Mouse (Mus musculus) myocyte (in vitro differentiated cells): Measurements from ENCODE around the gene Hoxd3.

Experiments
- E2F4 ChIP-seq: IDR thresholded peaks from one replicate; pipeline ENCODE4 v1.6.1; 2011; ENCODE audit warnings: mild to moderate bottlenecking, control low read depth, moderate library complexity; ENCODE audit not compliant: insufficient read depth
- MYOD1 ChIP-seq, 3 experiments: IDR thresholded peaks; one replicate each; pipeline ENCODE4 v1.6.1; 2011; ENCODE audit warnings: control low read depth in 2 of 3, low read depth in 2 of 3, mild to moderate bottlenecking in 2 of 3, moderate library complexity in 1 of 3; ENCODE audit not compliant: insufficient read length in 2 of 3, control insufficient read depth in 1 of 3
- POLR2A ChIP-seq: IDR thresholded peaks from one replicate; pipeline ENCODE4 v1.6.1; 2011; ENCODE audit warnings: low read depth, mild to moderate bottlenecking, control low read depth, moderate library complexity; ENCODE audit not compliant: insufficient read length
- TCF12 ChIP-seq: IDR thresholded peaks from one replicate; pipeline ENCODE4 v1.6.1; 2011; ENCODE audit warnings: mild to moderate bottlenecking, control low read depth; ENCODE audit not compliant: poor library complexity, insufficient read depth, severe bottlenecking
- USF1 ChIP-seq: IDR thresholded peaks from one replicate; pipeline ENCODE4 v1.6.1; 2011; ENCODE audit warnings: low read depth, mild to moderate bottlenecking, control low read depth, moderate library complexity

DNA sequence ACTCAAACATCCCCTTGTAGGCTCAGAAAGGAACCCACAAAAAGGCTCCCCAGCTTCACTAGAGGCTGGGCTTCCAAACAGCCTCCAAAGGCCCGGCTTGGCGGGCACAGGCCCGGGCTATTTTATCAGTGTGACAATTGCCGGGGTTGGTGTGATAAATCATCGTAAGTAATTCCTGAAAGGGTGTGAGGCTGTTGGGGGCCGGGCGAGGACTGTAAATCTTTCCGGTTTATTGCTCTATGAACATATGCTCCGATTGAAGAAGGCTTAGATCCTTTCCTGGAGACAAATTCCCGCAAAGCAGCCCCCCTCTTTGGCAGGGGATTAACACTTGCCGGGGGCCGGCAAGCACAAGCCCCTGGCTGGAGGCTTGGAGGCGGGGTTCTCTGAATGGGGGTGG lies 22.7 kb downstream of the Hoxd3 start:
- TF ChIP-seq E2F4 (no peak), POLR2A (no peak), USF1 (no peak), TCF12 (no peak), MYOD1 (IDR thresholded peaks at IDR 0.05; ENCODE audit: control insufficient read depth in 1 of 3, insufficient read length in 2 of 3, low read depth in 2 of 3) (no peak)
